Mouse (Mus musculus) bone marrow, adult 2 months (tissue): ENCODE measurements around the gene Asgr1.

Experiments
- CTCF ChIP-seq: fragments of 200-500 bp; IDR thresholded peaks from 2 replicates; pipeline ENCODE4 v1.5.1; 2011; ENCODE audit warnings: low read length, control low read depth; ENCODE audit not compliant: control insufficient read depth, insufficient read depth
- POLR2A ChIP-seq: fragments of 200-500 bp; IDR thresholded peaks from 2 replicates; pipeline ENCODE4 v1.6.1; 2011; ENCODE audit warnings: low read depth, mild to moderate bottlenecking, control low read depth, low read length, borderline replicate concordance; ENCODE audit not compliant: control insufficient read depth

- TF ChIP-seq CTCF = no peak
- no peak for TF ChIP-seq POLR2A
Measured at GRCm38 (mm10) chr11:70017199-70017767, 36.6 kb upstream of the Asgr1 start.
